ENCODE assay signal across 12 mouse cellular contexts in genomic region chr16:13061113-13061512, GRCm38 (mm10). TPM values are rescaled to one million over a fixed set of nuclear protein-coding genes. Genes with fewer than 3 reads are reported as not detected.
DNase-seq lines count a peak whose midpoint lies in the region; ATAC-seq and TF ChIP-seq lines count a peak whose summit lies in the region.
"Had no signal": no experiment of that assay in that cellular context is flagged by ENCODE, and none has a peak within 500 bp of the region (broad histone marks: within the 10 kb centered on the region; RNA-seq: fewer than 3 reads in every experiment).

No protein-coding gene starts in this region.

- TF ChIP-seq EP300 in lung, postnatal 0 days (IDR thresholded peaks at IDR 0.05): no peak

- no peak for ATAC-seq in heart, embryonic 11.5 days (replicated peaks; ENCODE audit: insufficient number of reproducible peaks, low FRiP score, low TSS enrichment)
- ATAC-seq in lung, postnatal 0 days: no peak
- ATAC-seq in embryonic facial prominence, embryonic 13.5 days (ENCODE audit: insufficient number of reproducible peaks, insufficient read depth, low FRiP score, low TSS enrichment, low read depth): no peak

- TF ChIP-seq POLR2A in lung, adult 2 months (IDR thresholded peaks at IDR 0.05; ENCODE audit: borderline replicate concordance, extremely low read depth, low read depth, low read length): no peak

- no peaks in the 10 kb centered on the region for H3K9me3 ChIP-seq in heart, embryonic 11.5 days (replicated peaks; ENCODE audit: control insufficient read depth, low read length)
- H3K9me3 ChIP-seq in lung, postnatal 0 days (ENCODE audit: low read length): no peaks in the 10 kb centered on the region
- no peaks in the 10 kb centered on the region for H3K9me3 ChIP-seq in embryonic facial prominence, embryonic 13.5 days

- H3K27ac ChIP-seq in heart, embryonic 11.5 days (ENCODE audit: low read depth, low read length): no peak overlapping the region
- H3K27ac ChIP-seq in lung, postnatal 0 days (ENCODE audit: low read length): no peak overlapping the region
- H3K27ac ChIP-seq in embryonic facial prominence, embryonic 13.5 days: no peak overlapping the region
- H3K27ac ChIP-seq: macrophage had no signal

- H3K4me2 ChIP-seq in heart, embryonic 11.5 days: peak overlapping the region; percentile 50
- peak overlapping the region; percentile 41 for H3K4me2 ChIP-seq in lung, postnatal 0 days (replicated peaks; ENCODE audit: low read depth, low read length)
- peak overlapping the region; percentile 39 for H3K4me2 ChIP-seq in embryonic facial prominence, embryonic 13.5 days

- TF ChIP-seq CTCF in lung, postnatal 0 days (IDR thresholded peaks at IDR 0.05): no peak
- TF ChIP-seq CTCF in lung, adult 2 months (IDR thresholded peaks at IDR 0.05; ENCODE audit: insufficient read depth, low read length): no peak

- peaks cover 4% of the 10 kb centered on the region; the same call in 1 of the 2 replicates for H3K4me1 ChIP-seq in heart, embryonic 11.5 days (ENCODE audit: control insufficient read depth, insufficient read depth, low read length)
- no peaks in the 10 kb centered on the region for H3K4me1 ChIP-seq in lung, postnatal 0 days (ENCODE audit: insufficient read depth, low read depth, low read length)
- no peaks in the 10 kb centered on the region for H3K4me1 ChIP-seq in lung, adult 2 months (ENCODE audit: control insufficient read depth, insufficient read depth, low read length)
- H3K4me1 ChIP-seq in embryonic facial prominence, embryonic 13.5 days: no peaks in the 10 kb centered on the region

- peak overlapping the region; percentile 25 for H3K4me3 ChIP-seq in heart, embryonic 11.5 days (ENCODE audit: low read depth, low read length)
- no peak overlapping the region for H3K4me3 ChIP-seq in lung, postnatal 0 days (ENCODE audit: low read depth, low read length)
- H3K4me3 ChIP-seq in lung, adult 2 months (replicated peaks; ENCODE audit: extremely low read depth, low read depth, low read length): no peak overlapping the region
- no peak overlapping the region for H3K4me3 ChIP-seq in embryonic facial prominence, embryonic 13.5 days
- H3K4me3 ChIP-seq: erythroblast, embryonic 14.5 days had no signal

- no peak for DNase-seq in heart, adult 9 months (ENCODE audit: low spot score in 2 of 2)
- no peak for DNase-seq in lung, postnatal 0 days (ENCODE audit: low spot score)
- DNase-seq in lung, adult 2 months: no peak
- DNase-seq in naive thymus-derived CD4-positive, alpha-beta T cell, adult 2 months (ENCODE audit: low read depth): peak; percentile 1
- no peak for DNase-seq in cerebellum, adult 9-10 months
- DNase-seq in left cerebral cortex, adult 8-10 months (ENCODE audit: low spot score in 2 of 2): no peak
- DNase-seq: kidney, adult 11 months; right cerebral cortex, adult 18-20 months had no signal

- no peaks in the 10 kb centered on the region for H3K27me3 ChIP-seq in heart, embryonic 11.5 days (ENCODE audit: control insufficient read depth, insufficient read depth, low read length)
- H3K27me3 ChIP-seq in lung, postnatal 0 days (replicated peaks; ENCODE audit: insufficient read depth, low read length): no peaks in the 10 kb centered on the region
- H3K27me3 ChIP-seq in embryonic facial prominence, embryonic 13.5 days: no peaks in the 10 kb centered on the region

- WGBS in heart, embryonic 11.5 days (ENCODE audit: insufficient replicate concordance): 33% methylated on average over 10 of the region's 10 CpGs
- WGBS in lung, postnatal 0 days: 39% methylated on average over 9 of the region's 10 CpGs
- 24% methylated on average over 10 of the region's 10 CpGs for WGBS in lung, adult 2 months
- WGBS in embryonic facial prominence, embryonic 13.5 days: 24% methylated on average over 10 of the region's 10 CpGs

- H3K36me3 ChIP-seq in heart, embryonic 11.5 days (ENCODE audit: control insufficient read depth, insufficient read depth, low read length): no peaks in the 10 kb centered on the region
- H3K36me3 ChIP-seq in lung, postnatal 0 days (ENCODE audit: insufficient read depth, low read length): no peaks in the 10 kb centered on the region
- H3K36me3 ChIP-seq in embryonic facial prominence, embryonic 13.5 days: no peaks in the 10 kb centered on the region

- H3K9ac ChIP-seq in heart, embryonic 11.5 days (ENCODE audit: low read depth, low read length): no peak overlapping the region
- H3K9ac ChIP-seq in lung, postnatal 0 days (replicated peaks; ENCODE audit: low read depth): no peak overlapping the region
- H3K9ac ChIP-seq in embryonic facial prominence, embryonic 13.5 days: no peak overlapping the region

RNA-seq across cellular contexts. Expression of gene Ercc4, which starts 48.4 kb away (rescaled TPM):
- polyA plus RNA-seq in heart, embryonic 11.5 days (2014; fragmentation: Nextera tagmentation; extraction: Ambion mirVana): 8.7 and 9.4 TPM in 2 replicates
- polyA plus RNA-seq in lung, postnatal 0 days (2015; fragmentation: Nextera tagmentation; extraction: Ambion mirVana): 7.9 and 8.1 TPM in 2 replicates
- polyA plus RNA-seq in lung, adult 2 months (2012; rRNA removed): 13.3 and 13.8 TPM in 2 replicates
- 12.9 and 14.8 TPM in 2 replicates for polyA plus RNA-seq in embryonic facial prominence, embryonic 13.5 days (2015; fragmentation: Nextera tagmentation; extraction: Ambion mirVana)
- 10 to 100 TPM; 23.0 to 25.0 (median 23.7) TPM for total RNA-seq in left cerebral cortex, adult 8-10 months (2022)
